Mouse (Mus musculus) testis, adult 2 months (tissue): ENCODE measurements around the gene Foxo3. TPM values are rescaled to one million over a fixed set of nuclear protein-coding genes. Genes with fewer than 3 reads are reported as not detected.

ENCODE experiments used
- H3K27ac ChIP-seq: fragments of 200-500 bp; 2 replicates; pipeline ENCODE4 v1.5.1; 2012; ENCODE audit warnings: low read depth, low read length; ENCODE audit not compliant: control insufficient read depth, insufficient read depth
- H3K27me3 ChIP-seq: fragments of 200-500 bp; 2 replicates; pipeline ENCODE4 v1.6.1; 2012; ENCODE audit warnings: mild to moderate bottlenecking, low read length, moderate library complexity; ENCODE audit not compliant: control insufficient read depth, insufficient read depth
- H3K36me3 ChIP-seq: fragments of 200-500 bp; 2 replicates; pipeline ENCODE4 v1.6.1; 2012; ENCODE audit warnings: mild to moderate bottlenecking, low read length; ENCODE audit not compliant: control insufficient read depth, insufficient read depth
- H3K4me1 ChIP-seq: fragments of 200-500 bp; 2 replicates; pipeline ENCODE4 v1.6.1; 2012; ENCODE audit warnings: low read length; ENCODE audit not compliant: control insufficient read depth, insufficient read depth
- H3K4me3 ChIP-seq: fragments of 200-500 bp; 2 replicates; pipeline ENCODE4 v1.5.1; 2012; ENCODE audit warnings: low read depth, mild to moderate bottlenecking, low read length, moderate library complexity, mixed read lengths; ENCODE audit not compliant: control insufficient read depth
- CTCF ChIP-seq: fragments of 200-500 bp; IDR thresholded peaks from 2 replicates; pipeline ENCODE4 v1.5.1; 2012; ENCODE audit warnings: low read depth, mild to moderate bottlenecking, inconsistent platforms, low read length, moderate library complexity; ENCODE audit not compliant: control insufficient read depth, insufficient read depth, insufficient replicate concordance
- POLR2A ChIP-seq: fragments of 200-500 bp; IDR thresholded peaks from 2 replicates; pipeline ENCODE4 v1.6.1; 2012; ENCODE audit warnings: low read depth, mild to moderate bottlenecking, inconsistent platforms, low read length, moderate library complexity; ENCODE audit not compliant: control insufficient read depth
- polyA plus RNA-seq: library from polyadenylated mRNA; depleted of rRNA; stranded (reverse); fragments of >200 nt; gene quantifications from 2 replicates; pipeline ENCODE4 v1.2.3, GENCODE M21; 2012

The Foxo3 gene
- polyA plus RNA-seq, 1 experiment, result 9.8 TPM

DNA sequence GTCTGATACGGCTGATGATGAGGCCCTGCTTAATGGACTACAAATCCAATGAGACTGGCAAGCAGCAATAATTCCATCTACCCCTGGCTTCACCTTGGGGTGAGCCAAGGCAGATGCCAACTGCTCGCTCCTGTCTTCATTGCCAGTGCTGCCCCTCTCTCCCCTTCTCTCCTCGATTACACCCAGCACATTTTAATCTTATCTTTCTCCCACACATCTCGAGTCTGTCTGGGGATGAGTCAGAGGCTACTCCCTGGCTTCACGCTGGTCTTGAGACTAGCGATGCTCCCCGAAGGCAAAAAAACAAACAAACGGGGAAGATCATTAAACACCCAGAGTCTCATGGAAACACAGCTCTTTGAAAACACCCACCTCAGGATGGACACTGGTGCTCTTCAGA, 16.0 kb downstream of the Foxo3 start:
- H3K36me3 ChIP-seq, result no peaks in the 10 kb centered on the region
- H3K4me3 ChIP-seq, result no peak overlapping the region
- H3K27me3 ChIP-seq, result no peaks in the 10 kb centered on the region
- no peak for TF ChIP-seq CTCF
- TF ChIP-seq POLR2A, result no peak
- peaks cover 3% of the 10 kb centered on the region for H3K4me1 ChIP-seq
- H3K27ac ChIP-seq, result no peak overlapping the region

- TF ChIP-seq POLR2A (no peak), CTCF (no peak)
- Histone ChIP-seq H3K4me1 (peaks cover 3% of the 10 kb centered on the region), H3K36me3 (no peaks in the 10 kb centered on the region), H3K27me3 (no peaks in the 10 kb centered on the region), H3K27ac (no peak overlapping the region), H3K4me3 (no peak overlapping the region)
Measured at GRCm38 (mm10) chr10:42259602-42260001, 17.0 kb downstream of the Foxo3 start.

DNA sequence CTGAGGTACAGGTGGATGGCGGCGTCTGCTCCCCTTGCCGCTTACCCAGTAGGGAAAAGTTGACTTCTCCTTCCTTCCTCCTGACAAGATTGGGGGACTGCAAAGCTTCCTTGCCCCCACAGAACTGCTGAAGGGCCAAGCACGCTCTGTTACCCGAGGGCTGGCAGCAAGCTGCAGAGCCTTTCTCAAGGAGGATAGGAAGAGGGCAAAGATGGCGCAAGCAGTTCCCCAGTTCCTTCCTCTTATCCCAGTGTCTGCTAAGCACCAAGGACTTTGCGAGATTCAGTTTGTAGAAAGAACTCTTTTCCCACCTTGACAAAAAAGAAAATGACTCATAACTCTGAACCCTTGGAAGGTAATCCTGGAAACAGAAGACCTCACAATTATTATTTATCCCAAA, 18.6 kb downstream of the Foxo3 start:
- Histone ChIP-seq H3K27ac (no peak overlapping the region), H3K27me3 (no peaks in the 10 kb centered on the region), H3K4me1 (peaks cover 3% of the 10 kb centered on the region), H3K36me3 (no peaks in the 10 kb centered on the region), H3K4me3 (no peak overlapping the region)
- TF ChIP-seq POLR2A (no peak), CTCF (no peak)

DNA sequence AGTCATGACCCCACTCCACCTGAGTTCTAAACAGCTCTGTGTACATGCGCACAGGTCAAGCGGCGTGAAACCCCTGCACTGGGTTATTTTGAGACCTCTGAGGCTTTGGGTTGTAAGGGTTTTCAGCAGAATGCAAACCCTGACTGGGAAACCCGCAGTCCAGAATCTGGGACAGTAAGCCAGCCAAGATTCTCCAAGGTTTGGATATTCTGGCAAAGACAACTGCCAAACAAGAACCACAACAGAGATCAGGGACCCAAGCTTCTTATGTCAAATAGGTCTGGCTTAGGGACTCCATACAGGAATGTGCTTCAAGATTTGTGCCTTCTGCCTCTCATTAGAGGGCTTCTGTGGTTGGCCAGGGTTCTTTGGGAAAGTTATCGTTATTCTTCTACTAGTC, 21.8 kb downstream of the Foxo3 start:
- no peak for TF ChIP-seq CTCF
- no peak for TF ChIP-seq POLR2A
- no peak overlapping the region for H3K4me3 ChIP-seq

GRCm38 (mm10) chr10:42251749-42252323, 24.7 kb downstream of the Foxo3 start:
- Histone ChIP-seq H3K36me3 (no peaks in the 10 kb centered on the region), H3K27me3 (no peaks in the 10 kb centered on the region), H3K4me3 (no peak overlapping the region), H3K27ac (no peak overlapping the region), H3K4me1 (peaks cover 9% of the 10 kb centered on the region)
- TF ChIP-seq CTCF (no peak), POLR2A (no peak)

More for the DNA sequence above, 21.8 kb downstream of the Foxo3 start:
- Histone ChIP-seq H3K36me3 (no peaks in the 10 kb centered on the region), H3K27ac (no peak overlapping the region), H3K27me3 (no peaks in the 10 kb centered on the region), H3K4me1 (no peaks in the 10 kb centered on the region; the same call in 1 of the 2 replicates)

GRCm38 (mm10) chr10:42251203-42251602, 25.4 kb downstream of the Foxo3 start:
- Histone ChIP-seq H3K4me1 (peaks cover 13% of the 10 kb centered on the region), H3K27me3 (no peaks in the 10 kb centered on the region), H3K36me3 (no peaks in the 10 kb centered on the region), H3K4me3 (no peak overlapping the region), H3K27ac (peak overlapping the region; percentile 68; the same call in 1 of the 2 replicates)
- TF ChIP-seq POLR2A, result no peak

- Histone ChIP-seq H3K36me3 (no peaks in the 10 kb centered on the region), H3K27me3 (no peaks in the 10 kb centered on the region), H3K4me1 (peaks cover 13% of the 10 kb centered on the region), H3K4me3 (no peak overlapping the region), H3K27ac (no peak overlapping the region)
- TF ChIP-seq CTCF (no peak), POLR2A (no peak)
Measured at GRCm38 (mm10) chr10:42249965-42250364, 26.6 kb downstream of the Foxo3 start.

- TF ChIP-seq POLR2A, result no peak
- TF ChIP-seq CTCF, result no peak
- Histone ChIP-seq H3K27ac (peak overlapping the region; percentile 58), H3K4me1 (peaks cover 16% of the 10 kb centered on the region), H3K27me3 (no peaks in the 10 kb centered on the region), H3K36me3 (no peaks in the 10 kb centered on the region), H3K4me3 (no peak overlapping the region)
Measured at GRCm38 (mm10) chr10:42248644-42249043, 27.9 kb downstream of the Foxo3 start.
